Mouse (Mus musculus) cerebellum, postnatal 10 days (tissue): ENCODE measurements at regions not wholly inside any gene's neighbourhood (a gene's known extent, or its start where the extent isn't known, plus 50 kb on each side); places are given as distances from the start of the nearest gene placed in this dataset.
A peak's percentile ranks its signal among the peaks of the same experiment; 100 is the strongest.
"Not testable (repeated sequence)": the region's sequence is repeated elsewhere in the genome, so short reads cannot be mapped to it uniquely, and the experiment has no call there.

Source experiments
- DNase-seq, 2 experiments: peaks; one replicate each; pipeline ENCODE4 v3.0.0; 2021; ENCODE audit warnings: mixed read lengths in 2 of 2

DNA sequence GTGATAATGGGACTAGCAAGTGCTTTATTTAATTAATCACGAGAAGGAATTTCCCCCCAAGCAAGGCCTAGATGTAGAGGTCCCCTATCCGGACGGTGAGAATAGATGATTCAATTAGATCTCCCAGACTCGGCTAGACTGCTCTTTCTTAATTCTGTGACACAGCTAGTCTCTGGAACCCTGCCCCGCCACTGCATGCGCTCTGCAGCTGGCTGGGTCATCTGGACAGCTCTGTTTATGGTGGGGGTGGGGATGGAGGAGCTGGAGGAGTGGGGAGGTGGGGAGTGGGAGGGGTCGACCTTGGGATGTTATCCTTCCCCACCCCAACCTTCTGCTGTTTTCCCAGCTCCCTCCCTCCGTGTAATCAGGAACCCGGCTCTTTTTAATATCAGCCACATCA, 147.5 kb upstream of the Sfswap start:
- no peak for DNase-seq

DNA sequence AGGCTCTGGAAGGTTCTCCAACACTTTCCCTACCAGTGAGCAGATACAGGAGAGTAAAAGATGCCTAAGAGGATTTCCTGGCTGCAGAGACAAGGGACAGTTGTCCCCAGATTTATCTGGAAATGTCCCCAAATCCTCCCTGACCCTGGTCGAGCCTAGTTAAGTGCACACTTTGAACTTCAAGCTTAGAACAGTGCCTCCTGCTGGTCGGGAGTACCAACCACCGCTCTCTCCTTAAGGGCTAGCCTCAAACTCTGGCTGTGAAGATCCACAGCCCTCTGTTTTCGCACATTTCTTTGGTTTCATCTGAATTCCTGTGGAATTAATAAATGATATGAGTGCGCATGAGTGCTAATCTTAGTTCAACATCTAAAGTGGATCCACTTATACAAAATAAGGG, 146.1 kb upstream of the Sfswap start:
- peak in 1 of 2 experiments; percentile 29 for DNase-seq

DNA sequence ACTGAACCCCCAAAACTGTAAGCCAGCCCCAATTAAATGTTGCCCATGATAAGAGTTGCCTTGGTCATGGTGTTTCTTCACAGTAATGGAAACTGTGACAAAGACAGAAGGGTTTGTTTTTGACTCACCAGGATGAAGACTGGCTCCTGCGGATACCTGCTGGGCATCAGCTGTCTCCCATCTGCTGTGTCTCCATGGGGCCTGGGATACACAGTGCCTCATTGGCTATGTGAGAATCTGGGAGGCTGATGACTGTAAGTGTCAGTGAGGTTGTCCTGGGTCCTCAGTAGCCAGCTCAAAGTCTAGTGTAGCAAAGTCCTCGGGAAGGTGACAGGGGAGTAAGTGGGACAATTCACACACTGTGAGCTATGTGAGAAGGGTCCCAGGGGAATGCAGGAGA, 139.5 kb upstream of the Sfswap start:
- peak; percentile 60 to 79 for DNase-seq

DNA sequence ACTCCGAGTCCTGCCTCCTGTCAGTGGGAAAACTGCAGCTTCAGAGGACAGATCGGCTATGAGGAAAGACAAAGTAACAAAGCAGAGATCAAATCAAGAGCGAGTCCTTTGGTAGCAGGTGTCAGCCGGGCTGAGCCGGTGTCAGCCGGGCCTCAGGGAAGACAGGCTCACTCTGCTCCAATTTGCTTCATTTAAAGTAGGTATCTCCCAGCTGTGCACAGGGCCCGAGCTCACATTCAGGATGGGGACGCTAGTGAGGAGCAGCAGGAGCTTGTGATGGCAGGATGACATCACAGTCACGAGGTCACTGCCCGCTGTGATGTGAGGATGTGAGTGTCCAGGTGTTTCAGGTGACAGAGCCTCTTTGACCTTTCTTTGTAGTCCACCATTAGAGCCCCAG, 137.8 kb upstream of the Sfswap start:
- DNase-seq = no peak

DNA sequence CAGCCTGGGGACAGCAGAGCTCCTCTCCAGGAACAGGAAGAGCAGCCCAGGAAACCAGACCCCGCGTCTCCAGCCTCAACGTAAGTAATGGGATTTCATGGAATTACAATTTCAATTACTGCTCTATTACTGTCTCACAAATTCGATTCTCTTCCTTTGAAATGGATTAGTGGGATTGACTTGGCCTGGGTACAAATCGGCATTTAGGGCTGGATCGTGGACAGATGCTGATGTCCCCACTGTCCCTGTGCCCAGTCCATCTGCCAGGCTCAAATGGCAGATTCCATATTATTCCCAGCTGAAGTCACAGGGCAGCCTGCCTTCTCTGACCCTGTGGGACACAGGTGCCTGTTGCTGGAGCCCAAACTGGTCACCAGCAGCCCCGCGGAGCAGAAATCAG, 136.0 kb upstream of the Sfswap start:
- DNase-seq = peak; percentile 70 to 78

DNA sequence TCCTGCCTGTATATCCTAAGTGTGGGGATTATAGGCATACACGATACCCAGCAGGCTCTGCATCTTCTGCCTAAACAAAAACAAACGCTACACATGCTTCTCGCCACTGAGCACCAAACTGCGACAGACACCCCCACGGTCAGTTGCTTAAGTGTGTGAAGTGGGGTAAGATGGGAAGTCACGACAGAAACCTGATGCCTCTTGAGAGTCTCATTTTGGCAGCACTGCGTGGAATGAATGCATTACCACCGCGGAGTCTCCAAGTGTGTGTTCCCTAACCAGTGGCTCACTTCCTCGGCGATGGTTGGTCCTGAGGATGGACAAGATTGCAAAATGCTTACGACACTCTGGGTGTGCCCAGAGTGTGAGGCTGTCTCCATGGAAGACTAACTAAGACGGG, 133.8 kb upstream of the Sfswap start:
- DNase-seq = no peak

DNA sequence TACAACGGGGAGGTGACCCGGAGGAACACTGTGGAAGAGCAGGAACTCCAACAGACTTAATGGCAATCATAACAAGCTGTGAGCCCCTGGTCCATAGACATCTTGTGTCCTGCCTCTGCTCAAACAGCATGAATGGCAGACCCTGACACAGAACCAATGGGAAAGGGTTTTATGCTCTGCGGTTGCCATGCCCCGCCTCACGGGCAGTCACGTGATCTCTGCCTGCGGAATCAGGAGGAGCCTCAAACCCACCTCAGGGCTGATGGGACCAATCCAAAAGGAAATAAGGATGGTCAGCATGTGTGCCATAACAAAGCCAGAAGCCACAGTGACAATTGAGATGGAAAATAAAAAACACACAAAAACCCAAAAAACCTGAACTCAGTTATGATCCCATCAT, 120.2 kb upstream of the Sfswap start:
- DNase-seq = no peak

DNA sequence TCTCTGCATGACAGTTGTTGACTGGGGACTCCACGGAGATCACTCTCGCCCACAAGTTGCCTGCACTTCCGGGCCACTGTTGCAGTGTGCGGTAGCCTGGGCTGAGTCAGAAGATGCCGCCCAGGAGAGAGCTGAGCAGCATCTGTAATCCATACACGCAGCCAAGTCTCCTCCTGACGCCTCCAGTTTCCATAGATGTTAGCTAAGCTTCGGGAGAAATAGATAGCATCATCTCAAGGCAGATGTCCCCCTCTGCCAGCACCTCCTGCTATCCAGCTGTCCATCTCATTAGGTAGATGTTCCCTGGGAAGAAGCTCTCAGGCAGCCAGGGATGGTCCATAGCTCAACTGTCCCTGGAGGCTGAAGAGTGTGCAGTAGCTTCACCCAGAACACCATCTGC, 116.0 kb upstream of the Sfswap start:
- DNase-seq = no peak

DNA sequence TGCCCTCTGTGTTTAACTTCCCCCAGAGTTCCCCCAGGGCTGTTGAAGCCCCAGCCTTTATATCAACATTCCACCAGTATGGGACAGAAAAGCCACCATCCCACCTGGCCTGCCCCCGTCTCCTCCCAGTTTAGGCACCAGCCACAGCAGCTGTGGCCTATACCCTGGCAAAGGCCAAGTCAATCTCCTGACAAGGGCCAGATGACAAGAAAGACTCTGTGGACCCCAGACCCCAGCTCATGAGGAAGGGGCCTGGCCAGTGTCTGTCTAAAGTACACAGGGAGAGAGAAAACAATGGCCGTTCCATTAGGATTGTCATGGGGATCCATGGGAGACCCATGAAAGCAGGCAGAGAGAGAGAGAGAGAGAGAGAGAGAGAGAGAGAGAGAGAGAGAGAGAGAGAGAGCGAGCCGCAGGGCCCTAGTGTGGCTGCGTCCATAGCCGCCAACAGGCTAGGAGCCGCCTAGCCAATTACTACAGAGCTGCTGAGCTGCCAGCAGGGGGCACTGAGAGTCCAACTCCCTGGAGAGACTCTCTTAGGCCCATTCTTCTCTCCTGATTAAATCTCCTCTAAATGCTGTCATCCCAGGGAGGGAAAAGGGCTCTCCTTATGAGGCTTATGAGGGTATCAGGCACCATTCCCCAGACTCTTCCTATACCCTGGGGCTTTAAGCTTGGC, 114.9 kb upstream of the Sfswap start:
- not testable (repeated sequence) for DNase-seq

DNA sequence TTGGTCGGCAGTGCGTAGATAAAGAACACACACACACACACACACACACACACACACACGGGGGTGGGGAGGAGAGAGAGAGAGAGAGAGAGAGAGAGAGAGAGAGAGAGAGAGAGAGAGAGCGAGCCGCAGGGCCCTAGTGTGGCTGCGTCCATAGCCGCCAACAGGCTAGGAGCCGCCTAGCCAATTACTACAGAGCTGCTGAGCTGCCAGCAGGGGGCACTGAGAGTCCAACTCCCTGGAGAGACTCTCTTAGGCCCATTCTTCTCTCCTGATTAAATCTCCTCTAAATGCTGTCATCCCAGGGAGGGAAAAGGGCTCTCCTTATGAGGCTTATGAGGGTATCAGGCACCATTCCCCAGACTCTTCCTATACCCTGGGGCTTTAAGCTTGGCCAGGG, 114.3 kb upstream of the Sfswap start:
- not testable (repeated sequence) for DNase-seq

DNA sequence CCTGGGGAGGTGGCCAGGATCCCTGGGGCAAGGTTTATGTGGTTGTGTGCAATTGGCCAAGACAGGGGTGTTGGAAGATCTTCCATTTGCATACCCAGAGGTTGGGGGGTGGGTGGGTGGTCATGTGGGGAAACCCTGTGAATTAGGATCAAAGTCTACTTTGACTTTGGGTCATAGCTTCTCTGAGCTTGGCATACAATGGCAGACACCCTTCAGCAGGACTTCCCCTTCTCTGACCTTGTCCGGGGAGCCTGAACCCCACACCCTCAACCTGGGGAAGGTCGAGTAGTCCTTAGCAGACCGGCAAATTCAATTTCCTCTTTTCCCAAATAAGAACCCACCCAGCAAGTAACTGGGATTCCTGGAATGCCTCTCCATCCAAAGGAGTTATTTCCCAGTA, 113.7 kb upstream of the Sfswap start:
- no peak for DNase-seq

DNA sequence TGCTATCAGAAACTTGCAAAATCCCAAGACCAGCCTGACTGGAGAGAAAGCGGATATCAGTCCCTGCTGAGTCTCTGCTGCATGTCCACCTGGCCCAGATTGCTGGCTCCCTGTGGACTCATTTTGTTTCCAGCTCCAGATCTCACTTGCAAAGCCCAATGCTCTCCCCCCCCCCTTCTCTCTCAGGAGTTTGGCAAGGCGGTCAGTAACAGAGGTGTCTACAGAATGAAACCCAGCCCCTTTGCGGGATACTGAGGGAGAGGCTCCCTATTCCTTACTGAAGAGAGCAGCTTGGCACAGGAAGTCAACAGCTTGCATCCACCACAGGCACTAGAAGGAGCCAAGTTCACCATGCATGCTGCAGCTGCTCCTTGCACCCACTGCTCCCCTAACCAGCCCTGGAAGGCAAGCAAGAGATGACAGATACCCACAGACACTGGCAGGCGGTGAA, 110.1 kb upstream of the Sfswap start:
- peak; percentile 90 to 95 for DNase-seq

DNA sequence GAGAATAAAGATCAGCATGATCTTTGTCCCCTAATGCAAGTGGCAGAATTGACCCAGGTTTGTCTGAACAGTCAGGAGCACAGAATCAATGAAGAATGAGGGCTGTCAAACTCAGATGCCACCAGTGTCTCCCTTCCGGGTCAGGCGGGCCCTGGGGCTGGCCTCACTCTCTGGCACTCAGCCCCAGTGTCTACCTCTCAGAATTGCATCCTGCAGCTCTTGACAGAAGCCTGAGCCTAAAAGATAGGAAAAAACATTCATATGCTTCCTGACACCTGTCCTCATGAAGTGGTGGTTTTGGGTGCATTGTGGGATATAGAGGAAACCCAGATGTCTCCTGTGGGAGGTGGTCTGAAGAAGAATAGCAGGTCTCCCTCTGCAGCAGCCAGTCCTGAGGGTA, 107.9 kb upstream of the Sfswap start:
- DNase-seq = peak in 1 of 2 experiments; percentile 37

DNA sequence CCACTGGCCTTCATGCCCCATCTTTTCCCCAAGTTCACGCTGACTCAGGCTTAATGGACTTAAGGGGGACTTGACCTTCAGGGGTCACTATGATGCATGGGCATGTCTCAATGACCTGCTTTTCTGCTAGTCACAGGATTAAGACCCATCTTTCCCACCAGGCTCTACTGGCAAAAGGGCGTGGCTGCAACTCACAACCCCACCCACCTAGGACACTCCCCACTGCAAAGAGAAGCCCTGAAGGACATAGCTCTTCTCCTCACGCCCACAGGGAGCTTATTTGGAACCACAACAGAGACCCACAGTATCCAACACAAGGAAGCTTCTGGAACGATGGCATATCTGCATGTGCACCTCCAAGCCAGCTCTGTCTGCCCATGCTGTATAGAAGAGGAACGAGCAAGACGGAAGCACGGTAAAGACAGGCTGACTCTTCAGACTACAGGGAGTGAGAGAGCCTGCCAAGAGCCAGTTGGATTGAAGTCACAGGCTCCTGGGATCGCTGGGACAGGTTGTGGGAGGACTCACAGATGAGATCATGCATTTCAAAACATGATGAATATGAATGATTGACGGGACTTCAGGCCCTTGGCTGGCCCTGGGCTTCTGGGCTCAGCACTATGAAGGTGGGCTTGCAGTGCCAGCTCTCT, 107.3 kb upstream of the Sfswap start:
- peak; percentile 68 to 76 for DNase-seq

DNA sequence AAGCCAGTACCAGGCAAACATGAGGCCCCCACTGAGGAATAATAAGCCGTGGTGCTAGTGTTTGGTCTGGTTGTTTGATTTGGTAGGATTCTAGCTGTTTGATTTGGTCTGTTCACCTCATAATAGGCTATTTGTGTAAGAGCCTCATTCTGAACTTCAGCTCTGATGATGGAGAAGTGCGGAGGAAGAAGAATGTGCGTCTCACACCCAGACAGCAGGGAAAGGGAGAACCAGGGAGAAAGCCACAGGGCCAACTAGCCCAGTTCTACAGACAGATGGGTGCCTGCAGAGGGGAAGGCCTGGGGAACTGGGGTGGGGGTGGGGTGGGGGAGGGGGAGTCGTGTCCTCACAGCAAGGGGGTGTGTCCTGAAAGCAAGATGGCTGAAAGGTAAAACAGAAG, 106.6 kb upstream of the Sfswap start:
- DNase-seq = no peak

DNA sequence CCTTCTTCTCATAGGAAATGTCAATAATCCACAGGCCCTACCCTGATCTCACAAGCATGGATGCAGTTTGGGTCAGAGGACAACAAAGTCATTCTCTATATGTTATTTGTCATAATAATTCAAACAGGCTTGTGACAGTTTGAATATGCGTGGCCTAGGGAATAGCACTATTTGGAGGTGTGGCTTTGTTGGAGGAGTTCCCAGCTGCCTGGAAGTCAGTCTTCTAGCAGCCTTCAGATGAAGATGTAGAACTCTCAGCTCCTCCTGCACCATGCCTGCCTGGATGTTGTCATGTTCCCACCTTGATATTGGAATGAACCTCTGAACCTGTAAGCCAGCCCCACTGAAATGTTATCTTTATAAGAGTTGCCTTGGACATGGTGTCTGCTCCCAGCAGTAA, 103.7 kb upstream of the Sfswap start:
- DNase-seq = peak in 1 of 2 experiments; percentile 58

DNA sequence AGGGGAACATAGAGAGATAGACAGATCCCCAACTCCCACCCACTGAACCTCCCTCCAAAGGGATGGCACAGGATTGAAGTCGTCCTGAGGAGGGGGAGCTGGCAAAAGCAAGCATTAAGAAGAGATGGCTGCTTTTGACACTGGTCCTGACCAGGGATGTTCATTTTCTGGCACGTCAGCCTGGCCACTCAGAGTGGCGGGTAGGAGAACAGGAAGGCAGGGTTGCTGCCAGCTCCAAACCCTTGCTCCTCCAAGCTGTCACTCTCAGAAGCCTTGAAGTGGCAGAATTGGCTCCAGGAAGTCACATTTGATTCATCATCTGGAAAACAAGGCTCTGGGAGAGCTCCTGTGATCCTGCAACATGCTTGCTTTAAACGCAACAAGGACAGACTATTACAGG, 94.8 kb upstream of the Sfswap start:
- DNase-seq = peak; percentile 69 to 77

DNA sequence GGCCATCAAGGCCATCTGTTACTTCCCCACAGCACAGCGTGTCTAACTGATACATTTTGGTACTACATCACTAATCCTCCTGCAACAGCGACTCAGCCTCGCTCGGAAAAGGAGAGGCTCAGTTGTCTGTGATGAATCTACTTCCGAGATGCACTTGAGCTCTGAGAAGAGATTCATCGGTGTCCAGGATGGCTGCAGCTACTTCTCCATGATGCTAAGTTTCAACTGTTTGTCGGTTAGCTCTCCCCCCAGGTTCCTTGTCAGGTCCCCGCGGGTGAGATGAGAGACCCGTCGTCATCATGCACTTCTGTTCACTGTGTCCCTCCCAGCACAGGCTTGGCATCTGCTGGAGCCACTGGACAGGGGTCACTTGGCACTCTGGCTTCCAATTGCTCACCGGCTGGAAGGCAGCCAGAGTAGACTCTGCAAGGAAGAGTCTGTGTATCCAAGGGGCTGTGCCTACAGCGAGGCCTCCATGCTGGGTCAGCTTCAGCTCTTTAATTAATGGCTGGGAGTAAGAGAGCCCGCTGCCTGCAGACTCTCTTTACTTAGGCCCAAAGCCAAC, 91.5 kb upstream of the Sfswap start:
- DNase-seq = peak; percentile 87 to 92

DNA sequence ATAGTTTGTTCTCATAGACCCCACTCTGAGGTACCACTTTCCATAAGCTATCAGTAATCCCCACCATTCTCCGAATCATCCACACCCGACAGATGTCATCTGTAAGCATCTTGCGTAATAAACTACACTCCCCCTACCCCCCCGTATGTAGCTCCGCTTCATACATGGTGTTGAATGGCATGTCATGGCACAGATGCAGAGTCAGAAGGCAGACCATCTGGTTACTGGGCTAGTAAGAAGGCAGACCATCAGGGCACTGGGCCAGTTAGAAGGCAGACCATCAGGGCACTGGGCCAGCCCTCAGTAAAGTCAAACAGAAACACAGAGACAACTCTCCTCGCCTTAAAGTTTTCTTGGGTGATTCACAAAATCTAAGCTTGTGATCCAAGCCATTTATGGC, 88.9 kb upstream of the Sfswap start:
- DNase-seq = peak; percentile 94 to 96

DNA sequence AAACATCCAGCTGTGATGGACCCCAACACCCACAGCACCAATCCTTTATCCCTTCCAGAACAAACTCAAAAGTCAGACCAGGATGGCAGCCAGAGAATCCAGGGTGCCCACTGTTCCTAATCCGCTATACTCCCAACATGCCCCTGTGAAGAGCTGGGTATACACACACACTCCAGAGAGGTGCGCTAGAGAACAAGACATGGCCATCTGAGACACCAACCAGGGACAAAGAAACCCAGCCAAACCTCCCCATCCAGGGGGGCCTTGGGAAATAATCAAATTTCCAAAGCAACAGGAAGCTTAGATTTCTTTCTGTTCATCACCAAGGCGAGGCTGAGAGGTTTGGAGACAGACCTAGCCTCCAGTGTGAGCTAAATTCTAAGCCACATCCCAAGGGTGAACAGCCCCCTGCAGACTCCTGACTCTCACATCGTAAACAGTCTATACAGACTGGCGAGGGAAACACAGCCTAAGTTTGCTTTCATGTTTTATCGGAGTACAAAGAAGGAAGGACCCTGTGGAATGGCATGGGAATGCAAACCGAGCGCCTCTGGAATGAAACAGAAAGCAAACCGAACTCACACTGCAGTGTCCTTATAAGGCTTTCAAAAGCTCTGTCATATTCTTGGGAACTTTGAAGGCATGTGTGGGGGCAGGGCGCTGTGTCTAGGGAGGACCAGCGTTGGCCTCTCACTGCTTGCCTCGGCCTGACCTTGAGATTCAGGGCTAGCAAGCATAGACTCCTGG, 85.9 kb upstream of the Sfswap start:
- peak in 1 of 2 experiments; percentile 40 for DNase-seq

DNA sequence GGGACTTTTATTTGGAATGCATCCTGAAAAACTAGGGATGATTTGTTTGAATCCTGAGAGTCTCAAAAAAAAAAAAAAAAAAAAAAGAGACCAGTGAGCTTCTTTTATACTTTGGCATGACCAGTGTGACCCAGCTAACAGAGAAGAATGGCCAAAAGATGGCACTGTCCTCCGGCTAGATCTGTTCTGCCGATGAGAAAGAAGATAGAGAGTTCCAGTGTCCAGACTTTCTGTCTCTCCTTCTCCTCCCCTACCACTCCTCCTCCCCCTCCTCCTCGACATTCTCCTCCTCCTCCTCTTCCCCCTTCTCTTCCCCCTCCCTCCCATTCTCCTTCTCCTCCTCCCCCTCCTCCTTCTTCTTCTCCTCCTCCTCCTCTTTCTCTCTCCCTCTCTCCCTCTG, 84.6 kb upstream of the Sfswap start:
- DNase-seq = peak; percentile 75 to 78

DNA sequence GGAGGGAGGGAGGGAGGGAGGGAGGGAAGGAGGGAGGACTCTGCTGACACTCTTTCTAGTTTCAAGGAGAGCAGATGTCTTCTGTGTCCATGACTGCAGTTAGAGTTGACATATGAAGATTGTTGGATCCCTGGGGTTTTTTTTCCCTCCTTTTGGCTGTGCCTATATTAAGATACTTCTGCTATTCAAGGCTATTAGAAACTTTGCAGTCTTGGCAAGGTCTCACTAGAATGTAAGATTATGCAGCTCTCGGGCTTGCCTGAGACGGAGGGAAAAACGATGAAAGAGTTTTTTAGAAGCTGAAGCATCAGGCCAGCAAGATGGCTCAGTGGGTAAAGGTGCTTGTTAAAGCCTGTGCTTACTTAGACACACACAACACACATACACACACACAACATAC, 83.5 kb upstream of the Sfswap start:
- no peak for DNase-seq

DNA sequence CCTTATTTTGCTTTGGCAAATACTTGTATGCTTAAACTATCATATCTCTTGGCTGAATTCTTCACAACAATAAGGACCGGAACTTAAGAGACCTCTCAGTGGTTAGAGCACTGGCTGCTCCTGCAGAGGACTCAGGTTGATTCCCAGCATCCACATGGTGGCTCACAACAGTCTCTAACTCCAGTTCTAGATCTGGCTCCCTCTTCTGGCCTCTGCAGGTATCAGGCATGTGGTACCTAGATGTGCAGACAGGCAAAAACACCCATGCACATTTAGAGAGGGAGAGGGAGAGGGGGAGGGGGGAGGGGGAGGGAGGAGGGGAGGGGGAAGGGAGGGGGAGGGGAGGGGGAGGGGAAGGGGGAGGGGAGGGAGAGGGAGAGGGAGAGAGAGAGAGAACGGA, 80.0 kb upstream of the Sfswap start:
- no peak for DNase-seq

DNA sequence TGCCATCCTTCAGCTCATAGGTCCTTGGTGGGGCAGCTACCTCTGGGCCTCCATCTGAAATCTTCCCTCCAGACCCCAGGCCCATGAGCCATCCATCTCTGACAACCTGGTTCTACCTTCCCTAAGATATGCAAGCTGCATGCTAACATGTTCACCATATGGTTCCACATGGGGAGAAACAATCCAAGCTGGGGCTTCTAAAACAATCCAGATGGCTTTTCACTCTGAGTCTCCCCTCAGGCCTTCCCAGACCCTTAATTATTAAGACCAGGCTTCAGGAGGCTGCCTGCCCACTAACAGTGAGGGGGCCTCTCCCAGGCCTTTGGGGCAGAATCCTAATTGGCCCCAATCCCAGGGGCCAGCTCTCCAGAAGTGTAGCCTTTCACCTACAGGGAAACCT, 71.1 kb upstream of the Sfswap start:
- peak; percentile 31 to 52 for DNase-seq
